Mouse (Mus musculus): ENCODE data around the gene Dcpp3.

The Dcpp3 gene

DNA sequence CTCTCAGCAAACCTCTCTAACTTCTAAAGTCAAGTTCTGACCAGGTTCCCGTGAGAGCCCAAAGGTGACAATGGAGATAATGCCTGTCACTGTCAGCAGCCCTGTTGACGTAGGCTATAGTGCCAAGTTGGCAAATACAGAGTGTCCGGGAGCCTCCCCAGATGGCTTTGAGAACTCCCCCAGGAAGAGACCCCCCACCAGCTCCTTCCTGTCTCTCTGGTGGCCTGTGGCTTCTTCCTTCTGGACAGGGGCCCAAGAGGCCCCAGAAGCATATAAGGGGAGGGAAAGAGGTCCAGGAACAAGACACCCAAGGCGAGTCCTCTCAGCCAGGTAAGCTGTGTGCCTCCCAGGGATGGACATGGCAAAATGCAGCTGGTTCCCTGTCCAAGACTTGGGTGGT, at the start of gene Dcpp3:
TSS of gene Dcpp3 (plus strand) at position 301 of the 400 bp plus-strand sequence.
- WGBS: 85% methylated on average over 4 of the region's 4 CpGs

- WGBS: 93% methylated on average over 15 of the region's 15 CpGs
Observed at GRCm38 (mm10) chr17:23867756-23868155, 49.5 kb upstream of the Dcpp3 start, which contains the start of gene Prss21. TSS of gene Prss21 (plus strand) at chr17:23868056.

GRCm38 (mm10) chr17:23868513-23868912, 48.7 kb upstream of the Dcpp3 start:
- WGBS: 89% methylated on average over 11 of the region's 11 CpGs

GRCm38 (mm10) chr17:23873884-23874856, 43.1 kb upstream of the Dcpp3 start:
- WGBS: 45% methylated on average over 8 of the region's 8 CpGs

DNA sequence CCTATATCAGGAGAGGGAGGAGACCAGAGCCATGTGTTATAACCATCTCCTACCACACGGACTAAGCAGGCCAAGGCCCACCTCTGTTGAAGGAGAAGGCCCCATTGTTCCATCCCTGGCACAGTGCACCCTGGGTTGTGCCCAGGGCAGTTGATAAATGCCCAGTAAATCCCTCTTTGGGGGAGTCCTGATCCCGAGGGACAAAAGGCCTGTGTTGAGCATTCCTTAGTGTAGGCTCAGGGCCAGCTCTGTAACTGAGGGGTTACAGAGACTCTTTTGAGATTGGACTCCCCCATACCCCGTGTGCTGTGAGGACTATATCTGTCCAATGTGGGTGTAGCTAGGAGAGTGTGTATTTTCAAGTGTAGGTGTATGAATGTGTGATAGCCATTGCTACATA, 40.5 kb upstream of the Dcpp3 start:
- WGBS: 32% methylated on average over 3 of the region's 3 CpGs

GRCm38 (mm10) chr17:23877166-23877565, 40.1 kb upstream of the Dcpp3 start:
- 68% methylated on average over 2 of the region's 2 CpGs for WGBS

- 83% methylated on average over 4 of the region's 4 CpGs for WGBS
Observed at GRCm38 (mm10) chr17:23880576-23880975, 36.7 kb upstream of the Dcpp3 start, which contains the start of the genes Dcpp1 and Dcpp2. TSS of gene Dcpp1 (plus strand) at chr17:23880876. TSS of gene Dcpp2 (plus strand) at chr17:23880880.

GRCm38 (mm10) chr17:23924531-23925007, 7.3 kb downstream of the Dcpp3 start:
- under 1% methylated on average over 29 of the region's 29 CpGs for WGBS

- under 1% methylated on average over 14 of the region's 14 CpGs for WGBS
Observed at GRCm38 (mm10) chr17:23925090-23925493, 7.8 kb downstream of the Dcpp3 start.

DNA sequence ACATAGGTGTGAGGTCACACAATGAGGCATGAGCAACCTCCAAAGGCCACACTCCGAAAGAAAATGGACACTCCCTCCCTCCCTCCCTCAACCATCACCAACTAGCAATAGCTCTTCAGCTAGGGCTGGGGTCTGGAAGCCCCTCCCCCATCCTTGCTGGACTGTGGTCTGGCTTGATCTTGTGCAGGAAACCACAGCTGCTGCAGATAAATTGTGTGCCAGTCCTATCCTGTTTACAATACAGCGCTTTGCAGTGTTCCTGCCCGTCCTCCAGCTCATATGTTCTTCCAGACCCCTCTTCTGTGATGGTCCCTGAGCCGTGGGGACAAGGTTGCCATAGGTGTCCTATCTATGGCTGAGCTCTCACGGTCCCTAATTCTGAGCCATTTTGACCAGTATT, 13.9 kb downstream of the Dcpp3 start:
- WGBS: 84% methylated on average over 5 of the region's 5 CpGs

GRCm38 (mm10) chr17:23941372-23941771, 24.1 kb downstream of the Dcpp3 start, which contains the start of gene Sbp:
TSS of gene Sbp (plus strand) at chr17:23941672.

DNA sequence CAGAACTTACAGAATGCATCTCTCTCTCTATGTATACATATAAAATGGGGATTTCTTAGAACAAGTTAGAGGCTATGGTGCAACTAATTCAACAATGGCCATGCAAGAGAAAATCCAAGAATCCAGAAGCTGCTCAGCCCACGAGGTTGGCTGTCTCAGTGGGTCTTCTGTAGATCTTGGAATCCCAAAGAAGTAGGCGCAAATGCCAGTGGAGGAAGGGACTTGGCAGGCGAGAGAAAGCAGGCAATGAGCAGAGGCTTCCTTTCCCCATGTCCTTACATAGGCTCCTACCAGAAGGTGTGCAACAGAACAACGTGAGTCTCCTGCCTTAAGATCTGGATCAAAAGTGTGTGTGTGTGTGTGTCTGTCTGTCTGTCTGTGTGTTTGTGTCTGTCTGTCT, 30.2 kb downstream of the Dcpp3 start:
- WGBS: 46% methylated on average over 4 of the region's 4 CpGs

DNA sequence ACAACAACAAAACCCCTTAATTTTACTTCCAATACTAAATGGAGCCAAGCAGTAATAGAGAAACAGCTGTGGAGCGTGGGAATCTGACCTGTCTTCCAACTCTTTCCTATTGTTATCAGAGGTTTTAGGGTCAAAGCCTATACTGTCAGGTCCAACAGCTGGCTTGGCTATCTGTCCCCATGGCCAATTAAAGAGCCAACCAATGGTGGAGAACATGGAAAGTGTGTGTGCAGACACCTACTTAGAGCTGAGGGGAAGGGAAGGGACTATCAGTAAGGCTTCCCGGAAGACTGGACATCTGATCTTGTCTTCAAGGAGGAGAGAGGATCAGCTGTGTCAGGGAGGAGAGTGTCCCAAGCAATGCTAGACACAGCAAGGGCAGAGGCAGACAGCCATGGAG, 31.8 kb downstream of the Dcpp3 start:
- 87% methylated on average over 2 of the region's 2 CpGs for WGBS

GRCm38 (mm10) chr17:23950828-23951227, 33.6 kb downstream of the Dcpp3 start:
- WGBS: 45% methylated on average over 4 of the region's 4 CpGs

DNA sequence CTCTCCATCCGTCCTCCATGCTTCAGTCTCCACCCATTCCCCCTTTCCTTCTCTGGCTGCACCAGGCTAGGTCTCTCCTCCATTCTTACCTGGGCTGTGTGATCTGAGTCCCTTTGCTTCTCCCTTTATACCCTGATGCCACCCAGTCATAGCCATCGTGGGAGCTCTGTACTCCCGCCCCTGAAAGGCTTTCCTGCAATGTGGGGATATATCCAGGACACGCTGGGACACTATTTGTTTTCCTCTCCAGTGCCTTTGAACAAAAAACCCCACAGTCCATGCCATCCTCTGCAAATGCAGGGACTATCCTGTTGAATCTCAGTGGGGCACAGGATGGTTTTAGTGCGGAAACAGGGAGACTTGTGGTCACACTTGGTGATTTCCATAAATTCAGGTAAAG, 37.9 kb downstream of the Dcpp3 start, which contains the start of gene Sbpl:
TSS of gene Sbpl (minus strand) at position 101 of the 400 bp plus-strand sequence.
- 83% methylated on average over 5 of the region's 5 CpGs for WGBS

DNA sequence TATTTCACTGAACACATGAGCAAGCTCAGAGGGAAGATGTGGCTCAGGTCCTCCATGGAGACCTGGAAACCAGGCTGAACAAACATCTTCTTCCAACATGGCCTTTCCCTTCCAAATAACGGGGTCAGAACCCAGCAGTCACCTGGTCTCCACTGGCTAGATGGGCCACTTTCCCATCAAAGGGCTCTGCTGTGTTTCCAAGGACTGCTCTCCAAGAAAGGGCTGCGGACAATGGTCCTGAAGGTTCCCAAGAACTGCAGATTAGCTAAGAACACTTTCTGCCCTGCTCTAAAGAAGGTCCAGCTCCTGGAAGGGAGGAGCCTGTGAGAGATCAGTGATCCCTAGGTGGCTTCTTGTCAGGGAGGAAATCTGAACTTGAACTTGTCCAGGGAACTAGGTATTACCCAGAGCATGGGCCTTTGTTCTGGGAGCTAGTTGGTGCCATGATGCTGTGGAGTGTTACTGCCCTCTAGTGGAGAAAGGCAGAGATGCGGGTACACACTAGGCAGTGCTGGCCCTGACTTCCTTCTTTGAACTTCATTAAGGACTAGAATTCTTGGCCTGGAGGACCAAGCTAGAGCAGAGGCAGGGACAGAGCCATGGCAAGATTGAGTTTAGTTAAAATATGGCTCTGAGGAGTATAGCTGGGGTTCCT, 43.0 kb downstream of the Dcpp3 start:
- 37% methylated on average over 3 of the region's 3 CpGs for WGBS

DNA sequence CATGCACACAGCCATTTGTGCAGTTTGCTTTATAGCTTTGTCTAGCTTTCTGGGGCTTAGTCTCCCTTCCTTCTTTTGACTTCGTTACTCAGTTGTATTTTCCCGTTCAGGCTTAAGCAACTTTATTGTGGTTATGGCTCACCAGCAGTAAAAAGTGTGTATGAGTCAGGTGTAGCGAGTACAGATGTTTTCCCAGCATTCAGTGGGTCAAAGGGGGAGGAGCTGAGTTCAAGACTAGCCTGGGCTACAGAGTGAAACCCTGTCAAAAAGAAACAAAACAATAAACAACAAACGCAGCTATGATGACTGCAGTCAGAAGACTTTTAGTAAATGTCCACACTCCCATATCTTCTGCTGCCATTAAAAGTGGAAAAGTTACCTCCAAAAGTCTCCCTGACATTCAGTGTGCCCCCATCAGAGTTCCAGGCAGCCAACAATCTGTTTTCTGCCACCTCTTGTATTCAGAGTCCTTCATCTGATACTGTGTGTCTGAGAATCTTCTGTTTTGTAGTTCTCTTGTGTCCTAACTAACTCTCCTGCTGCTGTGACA, 44.4 kb downstream of the Dcpp3 start:
- 51% methylated on average over 4 of the region's 4 CpGs for whole genome bisulfite sequencing

DNA sequence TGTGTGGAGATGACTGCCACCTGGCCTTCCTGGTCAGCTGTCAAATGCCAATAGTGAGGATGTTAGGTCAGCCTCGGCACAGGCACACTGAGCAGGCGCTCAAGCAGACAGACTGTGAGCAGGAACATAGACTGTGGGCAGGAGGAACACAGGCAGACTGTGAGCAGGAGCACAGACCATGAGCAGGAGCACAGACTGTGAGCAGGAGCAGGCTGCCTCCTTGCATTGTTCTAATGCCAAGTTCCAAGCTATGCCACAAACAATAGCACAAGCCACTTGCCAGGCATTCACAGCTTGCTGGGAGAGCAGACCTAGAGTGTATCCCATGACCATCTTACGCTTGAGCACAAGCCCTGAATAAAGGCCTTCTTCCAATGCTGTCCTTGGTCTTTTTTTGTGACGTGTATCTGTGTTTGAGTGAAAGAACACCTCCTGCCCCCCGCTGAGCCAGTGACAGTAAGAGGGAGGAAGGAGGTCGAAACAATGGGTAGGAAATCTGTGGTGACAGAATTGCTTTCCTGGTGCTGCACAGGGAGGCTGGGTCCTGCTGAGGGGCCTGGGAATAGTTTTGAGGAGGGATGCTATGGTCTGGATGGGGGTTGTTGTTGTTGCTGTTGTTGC, 48.7 kb downstream of the Dcpp3 start:
- WGBS: 48% methylated on average over 6 of the region's 6 CpGs

DNA sequence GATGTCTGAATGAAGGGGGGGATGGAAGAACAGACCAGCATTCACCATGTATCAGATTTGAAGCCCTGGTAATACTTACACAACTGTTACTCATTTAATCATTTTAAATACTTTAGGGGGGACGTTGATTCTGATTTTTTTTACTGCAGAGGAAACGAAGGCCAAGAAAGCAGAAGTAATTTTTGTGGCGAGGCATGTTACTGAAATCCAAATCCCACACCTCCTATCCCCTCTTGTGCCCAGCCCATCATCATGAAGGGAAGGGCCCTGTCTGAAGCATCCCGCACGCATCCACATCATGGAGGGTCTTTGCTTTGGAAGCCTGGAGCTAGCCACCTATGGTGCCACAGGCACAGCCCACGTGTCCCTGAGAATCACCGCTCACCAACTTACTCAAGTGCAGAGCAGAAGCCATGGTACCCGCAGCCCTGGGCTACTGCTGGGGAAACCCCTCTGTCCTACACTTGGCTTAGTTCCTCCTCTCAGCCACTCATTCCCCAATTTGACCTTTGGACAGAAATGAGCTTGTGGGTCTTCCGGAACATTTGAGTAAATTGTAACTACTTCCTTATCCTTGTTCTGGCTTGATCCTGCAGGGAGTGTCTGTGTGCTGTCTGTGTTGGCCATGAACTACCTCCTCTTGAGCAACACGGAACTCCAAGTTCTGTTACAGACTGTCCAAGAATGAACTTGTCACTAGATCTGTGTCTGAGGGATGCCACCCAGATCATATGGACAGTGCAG, 49.6 kb downstream of the Dcpp3 start:
- 84% methylated on average over 10 of the region's 10 CpGs for WGBS

DNA sequence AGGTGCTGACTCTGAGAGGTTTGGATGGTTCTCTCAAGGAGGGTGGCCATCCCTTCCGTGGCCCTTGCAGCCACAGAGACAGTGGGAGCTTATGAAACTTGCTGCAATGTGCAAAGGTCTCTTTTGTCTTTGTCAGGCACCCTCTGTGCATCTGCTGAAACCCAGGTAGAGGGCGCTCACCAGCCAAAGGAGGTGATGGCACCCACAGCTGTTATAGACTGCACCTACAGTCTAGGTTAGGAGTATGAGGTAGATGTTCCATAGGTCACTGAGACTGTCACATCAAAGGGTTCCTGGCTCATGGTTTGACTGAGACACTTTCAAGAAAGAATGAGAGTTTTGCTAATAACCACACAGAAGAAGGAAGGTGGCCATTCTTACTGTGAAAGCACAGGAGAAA, 51.5 kb downstream of the Dcpp3 start:
- WGBS: 60% methylated on average over 2 of the region's 2 CpGs

Measured in cerebral cortex, adult 2 months (tissue).